Comparison of ENCODE assay signal across 29 mouse cellular contexts in the genomic region with DNA sequence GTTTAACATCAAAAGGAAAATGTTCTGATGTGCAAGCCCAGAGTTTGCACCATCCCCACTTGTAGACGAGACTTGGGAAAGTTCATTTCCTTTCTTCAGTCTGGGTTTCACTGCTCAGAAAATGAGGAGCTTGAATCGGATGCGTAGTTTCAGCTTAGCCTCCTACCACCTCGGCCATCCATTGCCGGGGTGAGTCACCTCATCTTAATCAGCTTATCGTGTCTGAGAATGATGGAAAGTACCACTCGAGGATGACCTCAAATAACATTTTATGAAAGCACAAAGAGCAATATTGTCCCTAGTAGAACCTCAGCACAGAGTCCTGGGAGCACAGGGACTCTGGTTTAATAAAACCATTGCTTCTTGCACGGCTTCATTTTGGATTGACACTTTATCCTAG.
DNase-seq lines count a peak whose midpoint lies in the region; ATAC-seq and TF ChIP-seq lines count a peak whose summit lies in the region.
"Had no signal": no experiment of that assay in that cellular context is flagged by ENCODE, and none has a peak within 500 bp of the region (broad histone marks: within the 10 kb centered on the region; RNA-seq: fewer than 3 reads in every experiment).

No protein-coding gene starts in this region.

- intact Hi-C loops in left cerebral cortex, postnatal 25 days (cut with DNase I): no loop called here

- H3ac ChIP-seq in C2C12 (ENCODE audit: control insufficient read depth, insufficient read length, low read depth): no peak overlapping the region

- no peak for TF ChIP-seq CTCF in C2C12 (IDR thresholded peaks at IDR 0.05; ENCODE audit: control insufficient read depth, insufficient read depth, insufficient read length)

- H3K79me3 ChIP-seq in C2C12 (ENCODE audit: low read depth): no peaks in the 10 kb centered on the region

- DNase-seq in 3T3-L1 (ENCODE audit: low read depth, low spot score) (peak; percentile 3), NIH3T3 (ENCODE audit: low read depth) (peak; percentile 12)
- peak; percentile 8 for DNase-seq in retina, postnatal 1 day
- DNase-seq in thymus, adult 18-20 months: no peak
- DNase-seq in left cerebral cortex, postnatal 25 days (ENCODE audit: low spot score in 2 of 2): no peak
- DNase-seq in urinary bladder, postnatal 36 days (ENCODE audit: low spot score in 2 of 2): no peak
- DNase-seq: adrenal gland, adult 8-10 months; adrenal gland, postnatal 14 days; adrenal gland, postnatal 36 days; B cell, adult 2 months; cerebellum, adult 11-12 months; cerebellum, adult 2 months; cerebellum, adult 9-10 months; cerebellum, postnatal 10 days; cerebellum, postnatal 36 days; embryo, embryonic 11 days had no signal

- no peaks in the 10 kb centered on the region for H3K79me2 ChIP-seq in C2C12 (ENCODE audit: control insufficient read depth, insufficient read depth)

- no peak for ATAC-seq in CD4-positive, CD25-positive, alpha-beta regulatory T cell, adult 4 months
- ATAC-seq: activated CD4-positive, CD25-positive, alpha-beta regulatory T cell, adult 4 months; forebrain, embryonic 14.5 days; forebrain, embryonic 16.5 days; Patski had no signal

- no peak overlapping the region for H3K4me3 ChIP-seq in C2C12 (ENCODE audit: insufficient read depth, poor library complexity, severe bottlenecking)
- H3K4me3 ChIP-seq: embryonic facial prominence, embryonic 13.5 days; embryonic facial prominence, embryonic 15.5 days; erythroblast, embryonic 14.5 days; forebrain, embryonic 10.5 days; forebrain, embryonic 12.5 days had no signal

- H3K36me3 ChIP-seq in C2C12 (ENCODE audit: control insufficient read depth, insufficient read depth): no peaks in the 10 kb centered on the region
- H3K36me3 ChIP-seq: embryonic facial prominence, embryonic 13.5 days; embryonic facial prominence, embryonic 15.5 days; forebrain, embryonic 10.5 days; forebrain, embryonic 12.5 days; G1E had no signal

- no peaks in the 10 kb centered on the region for H3K27me3 ChIP-seq in C2C12 (ENCODE audit: control insufficient read depth, insufficient read depth, insufficient read length)
- H3K27me3 ChIP-seq: CH12.LX; embryonic facial prominence, embryonic 13.5 days; embryonic facial prominence, embryonic 15.5 days; forebrain, embryonic 12.5 days had no signal

TF ChIP-seq in C2C12, 6 proteins besides CTCF, POLR2A, EP300 and RAD21:
- TF ChIP-seq USF1 (IDR thresholded peaks at IDR 0.05; ENCODE audit: low read depth): no peak
- TF ChIP-seq MYOD1 (IDR thresholded peaks at IDR 0.05; ENCODE audit: control insufficient read depth, insufficient read length, low read depth): peak; percentile 24
TF ChIP-seq in C2C12: peak in this region for 1.

Comparison
In these comparisons a context has a peak if more than half of its experiments do, and no peak if none do; other contexts are left out.
1. DNase-seq: peak in 3T3-L1 (single experiment), NIH3T3 (single experiment) and retina, postnatal 1 day (single experiment); none in thymus, adult 18-20 months (0 of 2), left cerebral cortex, postnatal 25 days (0 of 2) and urinary bladder, postnatal 36 days (0 of 2).